Mouse (Mus musculus) T-helper 2 cell (primary cell): ENCODE measurements around the gene S100a11.
"Not testable (repeated sequence)": the region's sequence is repeated elsewhere in the genome, so short reads cannot be mapped to it uniquely, and the experiment has no call there.

Source experiments
- in situ Hi-C: fragments of 300-600 bp; cut with MboI, MseI; formaldehyde crosslinking; loops from one replicate; pipeline ENCODE4 v1.15.1; 2025; ENCODE audit warnings: high pct_unique_total_duplicates

Gene S100a11

GRCm38 (mm10) chr3:93521462-93522057 lies 1.3 kb downstream of the S100a11 start:
- in situ Hi-C loops = no loop called here

GRCm38 (mm10) chr3:93522611-93523010 lies 2.3 kb downstream of the S100a11 start:
- in situ Hi-C loops = no loop called here

GRCm38 (mm10) chr3:93527300-93527699 lies 7.0 kb downstream of the S100a11 start:
- in situ Hi-C loops = no loop called here

- in situ Hi-C loops = no loop called here
These were observed 8.5 kb downstream of the S100a11 start for GRCm38 (mm10) chr3:93528807-93529206.

GRCm38 (mm10) chr3:93537068-93537576 lies 16.8 kb downstream of the S100a11 start:
- in situ Hi-C loops = no loop called here

GRCm38 (mm10) chr3:93538486-93538885 lies 18.2 kb downstream of the S100a11 start:
- in situ Hi-C loops = no loop called here

GRCm38 (mm10) chr3:93541501-93541900 lies 21.2 kb downstream of the S100a11 start:
- in situ Hi-C loops = no loop called here

- in situ Hi-C loops = not testable (repeated sequence)
These were observed 23.9 kb downstream of the S100a11 start for GRCm38 (mm10) chr3:93544170-93544569.

GRCm38 (mm10) chr3:93547099-93547648 lies 26.9 kb downstream of the S100a11 start:
- in situ Hi-C loops = loop anchor here (5.0 kb wide), 1 partner anchor 55 kb away; no protein-coding TSS in a partner anchor

GRCm38 (mm10) chr3:93547749-93548540 lies 27.7 kb downstream of the S100a11 start:
- in situ Hi-C loops = loop anchor here (5.0 kb wide), 1 partner anchor 54 kb away; no protein-coding TSS in a partner anchor

- in situ Hi-C loops = loop anchor here (5.0 kb wide), 1 partner anchor 54 kb away; no protein-coding TSS in a partner anchor
These were observed 28.4 kb downstream of the S100a11 start for GRCm38 (mm10) chr3:93548541-93549266.

GRCm38 (mm10) chr3:93549986-93550385 lies 29.7 kb downstream of the S100a11 start:
- in situ Hi-C loops = loop anchor here (5.0 to 10.0 kb wide), 3 partner anchors 43 to 1335 kb away; partner anchors contain the start of gene Psmb4

- in situ Hi-C loops = loop anchor here (5.0 to 10.0 kb wide), 2 partner anchors 45 to 1333 kb away; partner anchors contain the start of gene Psmb4
These were observed 31.9 kb downstream of the S100a11 start for GRCm38 (mm10) chr3:93551950-93552901.

- in situ Hi-C loops = loop anchor here (5.0 to 10.0 kb wide), 2 partner anchors 46 to 1331 kb away; partner anchors contain the start of gene Psmb4
These were observed 33.0 kb downstream of the S100a11 start for GRCm38 (mm10) chr3:93553311-93553710.

- in situ Hi-C loops = loop anchor here (5.0 to 10.0 kb wide), 2 partner anchors 47 to 1331 kb away; partner anchors contain the start of gene Psmb4
These were observed 33.6 kb downstream of the S100a11 start for GRCm38 (mm10) chr3:93553765-93554378.

GRCm38 (mm10) chr3:93554379-93554980 lies 34.2 kb downstream of the S100a11 start:
- in situ Hi-C loops = loop anchor here (5.0 to 10.0 kb wide), 2 partner anchors 47 to 1330 kb away; partner anchors contain the start of gene Psmb4

GRCm38 (mm10) chr3:93554981-93555877 lies 34.9 kb downstream of the S100a11 start, which contains the start of gene S100a10:
Gene S100a10, plus strand, starts transcription at chr3:93555080.
- in situ Hi-C loops = loop anchor here (5.0 to 10.0 kb wide), 2 partner anchors 48 to 1330 kb away; partner anchors contain the start of gene Psmb4

GRCm38 (mm10) chr3:93555878-93556254 lies 35.6 kb downstream of the S100a11 start:
- in situ Hi-C loops = loop anchor here (10.0 kb wide), 1 partner anchor 1329 kb away; the partner anchor contains the start of gene Psmb4
